Mouse (Mus musculus) lung, postnatal 0 days (tissue): ENCODE data around the gene Pam. TPM values are rescaled to one million over a fixed set of nuclear protein-coding genes. Genes with fewer than 3 reads are reported as not detected.

Source experiments
- ATAC-seq: fragments of 200-750 bp; cut with Nextera tagmentation; 2 replicates; pipeline ENCODE4 v1.8.0; 2017; ENCODE audit warnings: moderate library complexity
- DNase-seq: peaks from one replicate; pipeline ENCODE4 v3.0.0-alpha.2; 2016; ENCODE audit warnings: low spot score
- H3K27ac ChIP-seq: fragments of 300-500 bp; sonication (generic); 2 replicates; pipeline ENCODE4 v1.5.1; 2014; ENCODE audit warnings: antibody characterized with exemption, mild to moderate bottlenecking, low read length, mixed read lengths
- H3K27me3 ChIP-seq: fragments of 300-500 bp; sonication (generic); replicated peaks from 2 replicates; pipeline ENCODE4 v1.6.1; 2014; ENCODE audit warnings: low read length, mixed read lengths; ENCODE audit not compliant: insufficient read depth
- H3K36me3 ChIP-seq: fragments of 300-500 bp; sonication (generic); 2 replicates; pipeline ENCODE4 v1.6.1; 2014; ENCODE audit warnings: low read length, mixed read lengths; ENCODE audit not compliant: insufficient read depth
- H3K4me1 ChIP-seq: fragments of 300-500 bp; sonication (generic); 2 replicates; pipeline ENCODE4 v1.6.1; 2014; ENCODE audit warnings: antibody characterized with exemption, low read depth, low read length, mixed read lengths; ENCODE audit not compliant: insufficient read depth
- H3K4me2 ChIP-seq: fragments of 300-500 bp; sonication (generic); replicated peaks from 2 replicates; pipeline ENCODE4 v1.6.1; 2014; ENCODE audit warnings: low read depth, mild to moderate bottlenecking, low read length, moderate library complexity, mixed read lengths
- H3K4me3 ChIP-seq: fragments of 300-500 bp; sonication (generic); 2 replicates; pipeline ENCODE4 v1.5.1; 2014; ENCODE audit warnings: low read depth, low read length
- H3K9ac ChIP-seq: fragments of 300-500 bp; sonication (generic); replicated peaks from 2 replicates; pipeline ENCODE4 v1.6.1; 2014; ENCODE audit warnings: low read depth, mild to moderate bottlenecking
- H3K9me3 ChIP-seq: fragments of 300-500 bp; sonication (generic); 2 replicates; pipeline ENCODE4 v1.6.1; 2016; ENCODE audit warnings: low read length, mixed read lengths
- CTCF ChIP-seq: IDR thresholded peaks from 2 replicates; pipeline ENCODE4 v1.5.1; 2016; ENCODE audit warnings: antibody characterized with exemption, mild to moderate bottlenecking
- EP300 ChIP-seq: IDR thresholded peaks from 2 replicates; pipeline ENCODE4 v1.6.1; 2016; ENCODE audit warnings: antibody characterized with exemption, mild to moderate bottlenecking, control low read depth
- WGBS: fragments of 180-500 bp; shearing (Covaris S2); extraction: QIAGEN DNeasy Blood & Tissue Kit; methylation state at CpG from one replicate; pipeline ENCODE4 v1.1.7; 2014; 5-methylcytosine and 5-hydroxymethylcytosine counted together
- polyA plus RNA-seq: library from polyadenylated mRNA; unstranded; fragments of >200 nt; fragmentation: Nextera tagmentation; extraction: Ambion mirVana; gene quantifications from 2 replicates; pipeline ENCODE4 v1.2.1, GENCODE M21; 2015

Gene Pam
- polyA plus RNA-seq, 1 experiment from 2014 or later = 90.3 TPM

GRCm38 (mm10) chr1:98035736-98036135 is 59.7 kb downstream of the Pam start:
- no peak overlapping the region for H3K27ac ChIP-seq
- H3K27me3 ChIP-seq = no peaks in the 10 kb centered on the region
- no peak for DNase-seq
- no peak overlapping the region for H3K4me2 ChIP-seq
- no peaks in the 10 kb centered on the region for H3K4me1 ChIP-seq
- no peaks in the 10 kb centered on the region for H3K36me3 ChIP-seq
- H3K4me3 ChIP-seq = no peak overlapping the region
- no peaks in the 10 kb centered on the region for H3K9me3 ChIP-seq
- no peak for ATAC-seq
- H3K9ac ChIP-seq = no peak overlapping the region
- TF ChIP-seq CTCF (no peak), EP300 (no peak)
- 73% methylated on average over 2 of the region's 2 CpGs for WGBS

- no peaks in the 10 kb centered on the region for H3K9me3 ChIP-seq
- 87% methylated on average over 8 of the region's 8 CpGs for WGBS
- no peak overlapping the region for H3K27ac ChIP-seq
- no peaks in the 10 kb centered on the region for H3K4me1 ChIP-seq
- no peak overlapping the region for H3K4me3 ChIP-seq
- ATAC-seq (no peak), DNase-seq (no peak)
- H3K9ac ChIP-seq = no peak overlapping the region
- H3K4me2 ChIP-seq = no peak overlapping the region
- TF ChIP-seq CTCF (no peak), EP300 (no peak)
- H3K27me3 ChIP-seq = no peaks in the 10 kb centered on the region
- no peaks in the 10 kb centered on the region for H3K36me3 ChIP-seq
Measured at GRCm38 (mm10) chr1:98031802-98032201, 63.6 kb downstream of the Pam start.

GRCm38 (mm10) chr1:98029025-98029424 is 66.4 kb downstream of the Pam start:
- WGBS = 81% methylated on average over 5 of the region's 5 CpGs
- peak; percentile 47 for DNase-seq
- no peak for TF ChIP-seq CTCF
- no peak for TF ChIP-seq EP300

GRCm38 (mm10) chr1:98028468-98028867 is 67.0 kb downstream of the Pam start:
- Histone ChIP-seq H3K4me1 (no peaks in the 10 kb centered on the region), H3K4me2 (no peak overlapping the region), H3K9ac (no peak overlapping the region), H3K27me3 (no peaks in the 10 kb centered on the region), H3K36me3 (no peaks in the 10 kb centered on the region), H3K4me3 (no peak overlapping the region), H3K27ac (no peak overlapping the region), H3K9me3 (no peaks in the 10 kb centered on the region)
- DNase-seq (no peak), ATAC-seq (no peak)
- WGBS = 78% methylated on average over 5 of the region's 5 CpGs
- TF ChIP-seq CTCF (no peak), EP300 (no peak)

More at GRCm38 (mm10) chr1:98029025-98029424, 66.4 kb downstream of the Pam start:
- Histone ChIP-seq H3K4me3 (no peak overlapping the region), H3K4me2 (no peak overlapping the region), H3K9me3 (no peaks in the 10 kb centered on the region), H3K9ac (no peak overlapping the region), H3K27ac (no peak overlapping the region), H3K36me3 (no peaks in the 10 kb centered on the region), H3K4me1 (no peaks in the 10 kb centered on the region), H3K27me3 (no peaks in the 10 kb centered on the region)
- ATAC-seq = peak; percentile 63

GRCm38 (mm10) chr1:98027959-98028358 is 67.5 kb downstream of the Pam start:
- 76% methylated on average over 4 of the region's 4 CpGs for WGBS
- H3K9me3 ChIP-seq = no peaks in the 10 kb centered on the region
- TF ChIP-seq CTCF = no peak
- H3K4me1 ChIP-seq = no peaks in the 10 kb centered on the region
- H3K4me3 ChIP-seq = no peak overlapping the region
- H3K36me3 ChIP-seq = no peaks in the 10 kb centered on the region
- H3K9ac ChIP-seq = no peak overlapping the region
- no peaks in the 10 kb centered on the region for H3K27me3 ChIP-seq
- no peak overlapping the region for H3K4me2 ChIP-seq
- H3K27ac ChIP-seq = no peak overlapping the region
- DNase-seq (no peak), ATAC-seq (no peak)

GRCm38 (mm10) chr1:98025924-98026640 is 69.4 kb downstream of the Pam start:
- Histone ChIP-seq H3K9me3 (no peaks in the 10 kb centered on the region), H3K4me1 (no peaks in the 10 kb centered on the region), H3K27me3 (no peaks in the 10 kb centered on the region), H3K4me3 (no peak overlapping the region), H3K4me2 (no peak overlapping the region), H3K9ac (no peak overlapping the region), H3K36me3 (no peaks in the 10 kb centered on the region), H3K27ac (no peak overlapping the region)
- ATAC-seq (no peak), DNase-seq (no peak)
- WGBS = 61% methylated on average over 6 of the region's 6 CpGs
- TF ChIP-seq CTCF (no peak), EP300 (no peak)
